Mouse (Mus musculus): Measurements from ENCODE around the gene Zfp934. TPM values are rescaled to one million over a fixed set of nuclear protein-coding genes. Genes with fewer than 3 reads are reported as not detected.
A peak's percentile ranks its signal among the peaks of the same experiment; 100 is the strongest.
"Not testable (repeated sequence)": the region's sequence is repeated elsewhere in the genome, so short reads cannot be mapped to it uniquely, and the experiment has no call there.

Gene Zfp934
- total RNA-seq, 1 experiment, result 9.5 TPM

GRCm38 (mm10) chr13:62469947-62470346 is 101.1 kb downstream of the Zfp934 start:
- H3K4me1 ChIP-seq (ENCODE audit: control insufficient read depth in 2 of 2, insufficient read depth in 2 of 2, low read length in 2 of 2, poor library complexity in 1 of 2); H3K27ac ChIP-seq (ENCODE audit: insufficient read depth, low read depth, low read length, poor library complexity, severe bottlenecking); H3K4me3 ChIP-seq (ENCODE audit: insufficient read depth in 1 of 2, low read depth in 1 of 2, low read length in 2 of 2, poor library complexity in 1 of 2, severe bottlenecking in 1 of 2); H3K9me3 ChIP-seq (ENCODE audit: control insufficient read depth, insufficient read depth, low read depth, low read length); H3K36me3 ChIP-seq (ENCODE audit: control insufficient read depth, insufficient read depth, low read length, poor library complexity, severe bottlenecking); H3K9ac ChIP-seq (ENCODE audit: insufficient read depth, low read depth, low read length, poor library complexity, severe bottlenecking): not testable (repeated sequence)
- in situ Hi-C loops (cut with MboI; ENCODE audit: low sequenced_read_pairs in 2 of 2, unreplicated experiment in 2 of 2), result loop anchor here in 1 of 2 experiments (25.0 kb wide), 1 partner anchor 392 kb away; the partner anchor contains the start of gene Fbp2
- TF ChIP-seq ZC3H11A (IDR thresholded peaks at IDR 0.05; ENCODE audit: borderline replicate concordance, low read depth, low read length), result peak; percentile 81
- peak; percentile 69 for DNase-seq (ENCODE audit: low read depth, low spot score)

- H3K4me1 ChIP-seq (ENCODE audit: control insufficient read depth in 2 of 2, insufficient read depth in 2 of 2, low read length in 2 of 2, poor library complexity in 1 of 2); H3K9me3 ChIP-seq (ENCODE audit: control insufficient read depth, insufficient read depth, low read depth, low read length); H3K36me3 ChIP-seq (ENCODE audit: control insufficient read depth, insufficient read depth, low read length, poor library complexity, severe bottlenecking): not testable (repeated sequence)
- DNase-seq (ENCODE audit: low read depth, low spot score), result peak; percentile 84
- TF ChIP-seq CHD2 (IDR thresholded peaks at IDR 0.05; ENCODE audit: low read depth, low read length), result peak; percentile 75; the same call in 1 of the 2 replicates
- Histone ChIP-seq H3K9ac (ENCODE audit: insufficient read depth, low read depth, low read length, poor library complexity, severe bottlenecking) (peak within 1 kb of the TSS; percentile 92), H3K4me3 (ENCODE audit: insufficient read depth in 1 of 2, low read depth in 1 of 2, low read length in 2 of 2, poor library complexity in 1 of 2, severe bottlenecking in 1 of 2) (peak within 1 kb of the TSS; percentile 91 to 93), H3K27ac (ENCODE audit: insufficient read depth, low read depth, low read length, poor library complexity, severe bottlenecking) (peak within 1 kb of the TSS; percentile 79; the same call in 1 of the 2 replicates)
- in situ Hi-C loops (cut with MboI; ENCODE audit: low sequenced_read_pairs in 2 of 2, unreplicated experiment in 2 of 2), result loop anchor here in 1 of 2 experiments (25.0 kb wide), 1 partner anchor 396 kb away; the partner anchor contains the start of gene Fbp2
Measured at GRCm38 (mm10) chr13:62466424-62467334, 104.3 kb downstream of the Zfp934 start, which contains the start of gene Gm49359. Gene Gm49359 (minus strand): TSS chr13:62466832.

Other genes with a start within 250 kb of the Zfp934 start
- gene Gm3604, start 188.0 kb downstream of the Zfp934 start, total RNA-seq (2012; rRNA removed), result 11.8 and 12.3 TPM in 2 replicates
- 9.9 and 13.3 TPM in 2 replicates for gene Gm49359, start 104.4 kb downstream of the Zfp934 start, total RNA-seq (2012; rRNA removed)
- not detected in 2 replicates for gene Zfp935, start 12.7 kb downstream of the Zfp934 start, total RNA-seq (2012; rRNA removed)
- 7.3 and 7.5 TPM in 2 replicates for gene 6720489N17Rik, start 53.0 kb upstream of the Zfp934 start, total RNA-seq (2012; rRNA removed)
- gene Platr25, start 189.5 kb upstream of the Zfp934 start, total RNA-seq (2012; rRNA removed), result 25.9 and 30.4 TPM in 2 replicates
- gene Gm5141, start 214.6 kb upstream of the Zfp934 start, total RNA-seq (2012; rRNA removed), result 5.0 TPM in 2 replicates

All from ES-E14 (cell line).